9 mouse cellular contexts compared by ENCODE assay signal in genomic region chr2:6349256-6350092, GRCm38 (mm10). TPM values are rescaled to one million over a fixed set of nuclear protein-coding genes. Genes with fewer than 3 reads are reported as not detected.
DNase-seq lines count a peak whose midpoint lies in the region; ATAC-seq and TF ChIP-seq lines count a peak whose summit lies in the region.
"Had no signal": no experiment of that assay in that cellular context is flagged by ENCODE, and none has a peak within 500 bp of the region (broad histone marks: within the 10 kb centered on the region; RNA-seq: fewer than 3 reads in every experiment).

No protein-coding gene starts in this region.

- H3K9me3 ChIP-seq in hindbrain, embryonic 15.5 days = no peaks in the 10 kb centered on the region
- no peaks in the 10 kb centered on the region for H3K9me3 ChIP-seq in midbrain, embryonic 16.5 days (replicated peaks; ENCODE audit: control insufficient read depth, low read length, poor library complexity, severe bottlenecking)

- peak; percentile 76 for ATAC-seq in hindbrain, embryonic 15.5 days (ENCODE audit: low FRiP score, low read depth)
- ATAC-seq in midbrain, embryonic 16.5 days = peak; percentile 77

- no peak overlapping the region for H3K4me3 ChIP-seq in hindbrain, embryonic 15.5 days
- H3K4me3 ChIP-seq in midbrain, embryonic 16.5 days (ENCODE audit: low read depth, low read length) = no peak overlapping the region
- H3K4me3 ChIP-seq in left cerebral cortex, adult 2 months = no peak overlapping the region

- intact Hi-C loops in left cerebral cortex, postnatal 4 days (cut with DNase I) = no loop called here
- intact Hi-C loops in left cerebral cortex, postnatal 25 days (cut with DNase I) = no loop called here
- intact Hi-C loops in left cerebral cortex, adult 2 months (cut with DNase I) = no loop called here

- H3K4me2 ChIP-seq in hindbrain, embryonic 15.5 days = no peak overlapping the region
- H3K4me2 ChIP-seq in midbrain, embryonic 16.5 days (ENCODE audit: low read length) = no peak overlapping the region

- no peak overlapping the region for H3K9ac ChIP-seq in hindbrain, embryonic 15.5 days
- H3K9ac ChIP-seq in midbrain, embryonic 16.5 days (ENCODE audit: low read depth, low read length) = no peak overlapping the region

- no peak for TF ChIP-seq CTCF in left cerebral cortex, adult 2 months (IDR thresholded peaks at IDR 0.05)

- H3K36me3 ChIP-seq in hindbrain, embryonic 15.5 days = no peaks in the 10 kb centered on the region
- no peaks in the 10 kb centered on the region for H3K36me3 ChIP-seq in midbrain, embryonic 16.5 days (ENCODE audit: control insufficient read depth, insufficient read depth, low read length)

- H3K4me1 ChIP-seq in hindbrain, embryonic 15.5 days (replicated peaks) = peaks cover 27% of the 10 kb centered on the region
- H3K4me1 ChIP-seq in midbrain, embryonic 16.5 days (ENCODE audit: control insufficient read depth, insufficient read depth, low read length) = peaks cover 24% of the 10 kb centered on the region

- 66% methylated on average over 11 of the region's 11 CpGs for WGBS in hindbrain, embryonic 15.5 days
- WGBS in midbrain, embryonic 16.5 days = 64% methylated on average over 11 of the region's 11 CpGs

- peak; percentile 89 for DNase-seq in left cerebral cortex, postnatal 4 days
- no peak for DNase-seq in left cerebral cortex, adult 18-20 months (ENCODE audit: low spot score in 2 of 2)
- peak; percentile 43 to 61 for DNase-seq in cerebellum, adult 18-20 months
- no peak for DNase-seq in spleen, postnatal 36 days (ENCODE audit: low spot score in 2 of 2)
- DNase-seq in left cerebral cortex, postnatal 25 days (ENCODE audit: low spot score in 2 of 2) = no peak
- DNase-seq in left cerebral cortex, adult 2 months (ENCODE audit: extremely low spot score in 1 of 2, low spot score in 2 of 2) = no peak

- no peaks in the 10 kb centered on the region for H3K27me3 ChIP-seq in hindbrain, embryonic 15.5 days
- H3K27me3 ChIP-seq in midbrain, embryonic 16.5 days (ENCODE audit: control insufficient read depth, insufficient read depth, low read depth, low read length) = no peaks in the 10 kb centered on the region

- no peak overlapping the region for H3K27ac ChIP-seq in hindbrain, embryonic 15.5 days (replicated peaks)
- H3K27ac ChIP-seq in midbrain, embryonic 16.5 days (ENCODE audit: low read length) = no peak overlapping the region
- H3K27ac ChIP-seq in left cerebral cortex, adult 2 months = no peak overlapping the region
- H3K27ac ChIP-seq: kidney, postnatal 0 days had no signal

RNA-seq across cellular contexts. Expression of gene Usp6nl, which starts 27.0 kb away (rescaled TPM):
- 10 to 100 TPM; 26.7 to 30.0 TPM for total RNA-seq in left cerebral cortex, postnatal 4 days (2021)
- 10 to 100 TPM; 18.8 to 20.1 TPM for total RNA-seq in left cerebral cortex, adult 18-20 months (2021)
- polyA plus RNA-seq in hindbrain, embryonic 15.5 days (2015; fragmentation: Nextera tagmentation; extraction: Ambion mirVana) = 6.6 and 6.8 TPM in 2 replicates
- 6.2 and 7.3 TPM in 2 replicates for polyA plus RNA-seq in midbrain, embryonic 16.5 days (2015; fragmentation: Nextera tagmentation; extraction: Ambion mirVana)
- 10 to 100 TPM; 19.5 to 21.5 TPM for total RNA-seq in left cerebral cortex, postnatal 25 days (2021)
- total RNA-seq in left cerebral cortex, adult 2 months (2021) = 10 to 100 TPM; 18.4 to 20.0 TPM

Comparison
In these comparisons a context has a peak if more than half of its experiments do, and no peak if none do; other contexts are left out.
1. DNase-seq: peak in left cerebral cortex, postnatal 4 days (single experiment) and cerebellum, adult 18-20 months (2 of 2); none in left cerebral cortex, adult 18-20 months (0 of 2), spleen, postnatal 36 days (0 of 2), left cerebral cortex, postnatal 25 days (0 of 2) and left cerebral cortex, adult 2 months (0 of 2).